Mouse (Mus musculus) lung, embryonic 16.5 days (tissue): Measurements from ENCODE around the gene Eva1b. TPM values are rescaled to one million over a fixed set of nuclear protein-coding genes. Genes with fewer than 3 reads are reported as not detected.

Experiments used
- ATAC-seq: fragments of 200-750 bp; cut with Nextera tagmentation; 2 replicates; pipeline ENCODE4 v1.8.0; 2017; ENCODE audit warnings: low read depth, mild to moderate bottlenecking, moderate library complexity
- H3K27ac ChIP-seq: fragments of 300-500 bp; sonication (generic); 2 replicates; pipeline ENCODE4 v1.5.1; 2014; ENCODE audit warnings: mild to moderate bottlenecking, control low read depth, low read length
- H3K27me3 ChIP-seq: fragments of 300-500 bp; sonication (generic); 2 replicates; pipeline ENCODE4 v1.6.1; 2014; ENCODE audit warnings: low read depth, low read length, mixed read lengths; ENCODE audit not compliant: control insufficient read depth, insufficient read depth
- H3K36me3 ChIP-seq: fragments of 300-500 bp; sonication (generic); 2 replicates; pipeline ENCODE4 v1.6.1; 2014; ENCODE audit warnings: low read length; ENCODE audit not compliant: control insufficient read depth, insufficient read depth
- H3K4me1 ChIP-seq: fragments of 300-500 bp; sonication (generic); replicated peaks from 2 replicates; pipeline ENCODE4 v1.6.1; 2014; ENCODE audit warnings: low read length, mixed read lengths; ENCODE audit not compliant: control insufficient read depth, insufficient read depth
- H3K4me2 ChIP-seq: fragments of 300-500 bp; sonication (generic); 2 replicates; pipeline ENCODE4 v1.6.1; 2014; ENCODE audit warnings: low read depth, low read length, control low read depth
- H3K4me3 ChIP-seq: fragments of 300-500 bp; sonication (generic); 2 replicates; pipeline ENCODE4 v1.5.1; 2014; ENCODE audit warnings: mild to moderate bottlenecking, low read length, control low read depth
- H3K9ac ChIP-seq: fragments of 300-500 bp; sonication (generic); 2 replicates; pipeline ENCODE4 v1.6.1; 2014; ENCODE audit warnings: low read length, control low read depth
- H3K9me3 ChIP-seq: fragments of 300-500 bp; sonication (generic); 2 replicates; pipeline ENCODE4 v1.6.1; 2016; ENCODE audit warnings: low read length; ENCODE audit not compliant: control insufficient read depth
- WGBS: fragments of 180-500 bp; shearing (Covaris S2); extraction: QIAGEN DNeasy Blood & Tissue Kit; methylation state at CpG from one replicate; pipeline ENCODE4 v1.1.7; 2014; 5-methylcytosine and 5-hydroxymethylcytosine counted together
- polyA plus RNA-seq: library from polyadenylated mRNA; unstranded; fragments of >200 nt; fragmentation: Nextera tagmentation; extraction: Ambion mirVana; gene quantifications from 2 replicates; pipeline ENCODE4 v1.2.1, GENCODE M21; 2015

The Eva1b gene
- polyA plus RNA-seq, 1 experiment from 2014 or later = 98.0 TPM

GRCm38 (mm10) chr4:126108061-126108740 lies 39.3 kb upstream of the Eva1b start:
- H3K4me1 ChIP-seq = peaks cover 60% of the 10 kb centered on the region
- H3K27me3 ChIP-seq = no peaks in the 10 kb centered on the region
- no peaks in the 10 kb centered on the region for H3K9me3 ChIP-seq
- 0 out of 2 replicates have a peak overlapping the region, but pooled peaks have one; percentile 9 for H3K27ac ChIP-seq
- WGBS = 65% methylated on average over 8 of the region's 8 CpGs
- no peak overlapping the region for H3K4me3 ChIP-seq
- no peak overlapping the region for H3K4me2 ChIP-seq
- no peaks in the 10 kb centered on the region for H3K36me3 ChIP-seq
- H3K9ac ChIP-seq = 0 out of 2 replicates have a peak overlapping the region, but pooled peaks have one; percentile 13
- no peak for ATAC-seq

GRCm38 (mm10) chr4:126109613-126110373 lies 37.8 kb upstream of the Eva1b start:
- Histone ChIP-seq H3K36me3 (no peaks in the 10 kb centered on the region), H3K4me1 (peaks cover 62% of the 10 kb centered on the region), H3K27ac (peak overlapping the region; percentile 93), H3K9me3 (no peaks in the 10 kb centered on the region), H3K4me3 (no peak overlapping the region), H3K4me2 (peak overlapping the region; percentile 45), H3K27me3 (no peaks in the 10 kb centered on the region), H3K9ac (peak overlapping the region; percentile 55; the same call in 1 of the 2 replicates)
- no peak for ATAC-seq
- WGBS = 54% methylated on average over 10 of the region's 10 CpGs

GRCm38 (mm10) chr4:126110374-126111152 lies 37.0 kb upstream of the Eva1b start:
- peak; percentile 88 for ATAC-seq
- 2% methylated on average over 12 of the region's 12 CpGs for whole genome bisulfite sequencing
- peak overlapping the region; percentile 55 for H3K9ac ChIP-seq
- peaks cover 58% of the 10 kb centered on the region for H3K4me1 ChIP-seq
- H3K4me2 ChIP-seq = peak overlapping the region; percentile 45
- peak overlapping the region; percentile 93 for H3K27ac ChIP-seq
- no peaks in the 10 kb centered on the region for H3K9me3 ChIP-seq
- no peaks in the 10 kb centered on the region for H3K36me3 ChIP-seq
- H3K4me3 ChIP-seq = peak overlapping the region; percentile 8
- no peaks in the 10 kb centered on the region for H3K27me3 ChIP-seq

- H3K9me3 ChIP-seq = no peaks in the 10 kb centered on the region
- no peaks in the 10 kb centered on the region for H3K36me3 ChIP-seq
- H3K4me1 ChIP-seq = peaks cover 58% of the 10 kb centered on the region
- H3K27ac ChIP-seq = peak overlapping the region; percentile 93
- H3K4me3 ChIP-seq = peak overlapping the region; percentile 8
- WGBS = 15% methylated on average over 7 of the region's 7 CpGs
- H3K27me3 ChIP-seq = no peaks in the 10 kb centered on the region
- peak overlapping the region; percentile 45 for H3K4me2 ChIP-seq
- peak overlapping the region; percentile 55 for H3K9ac ChIP-seq
- peak; percentile 10 for ATAC-seq
Measured at GRCm38 (mm10) chr4:126111153-126111549, 36.4 kb upstream of the Eva1b start.

- no peak overlapping the region for H3K4me3 ChIP-seq
- no peak overlapping the region for H3K4me2 ChIP-seq
- no peak overlapping the region for H3K9ac ChIP-seq
- no peaks in the 10 kb centered on the region for H3K27me3 ChIP-seq
- H3K27ac ChIP-seq = no peak overlapping the region
- no peak for ATAC-seq
- WGBS = 69% methylated on average over 4 of the region's 4 CpGs
- H3K9me3 ChIP-seq = no peaks in the 10 kb centered on the region
- H3K4me1 ChIP-seq = peaks cover 62% of the 10 kb centered on the region
- no peaks in the 10 kb centered on the region for H3K36me3 ChIP-seq
Measured at GRCm38 (mm10) chr4:126113243-126113642, 34.3 kb upstream of the Eva1b start.

GRCm38 (mm10) chr4:126113943-126114342 lies 33.6 kb upstream of the Eva1b start:
- peaks cover 58% of the 10 kb centered on the region for H3K4me1 ChIP-seq
- H3K36me3 ChIP-seq = no peaks in the 10 kb centered on the region
- H3K27me3 ChIP-seq = no peaks in the 10 kb centered on the region
- WGBS = 10% methylated on average over 6 of the region's 6 CpGs
- H3K9ac ChIP-seq = no peak overlapping the region
- no peak for ATAC-seq
- H3K4me3 ChIP-seq = no peak overlapping the region
- H3K27ac ChIP-seq = no peak overlapping the region
- H3K4me2 ChIP-seq = no peak overlapping the region
- no peaks in the 10 kb centered on the region for H3K9me3 ChIP-seq

- Histone ChIP-seq H3K4me2 (no peak overlapping the region), H3K27me3 (no peaks in the 10 kb centered on the region), H3K36me3 (no peaks in the 10 kb centered on the region), H3K9ac (no peak overlapping the region), H3K9me3 (no peaks in the 10 kb centered on the region), H3K4me1 (peaks cover 44% of the 10 kb centered on the region), H3K4me3 (no peak overlapping the region), H3K27ac (no peak overlapping the region; the same call in 1 of the 2 replicates)
- no peak for ATAC-seq
- WGBS = 76% methylated on average over 9 of the region's 9 CpGs
Measured at GRCm38 (mm10) chr4:126115411-126115810, 32.1 kb upstream of the Eva1b start.

- no peak; the same call in 1 of the 2 replicates for ATAC-seq
- H3K9ac ChIP-seq = no peak overlapping the region
- H3K27me3 ChIP-seq = no peaks in the 10 kb centered on the region
- no peak overlapping the region for H3K4me3 ChIP-seq
- peaks cover 5% of the 10 kb centered on the region for H3K36me3 ChIP-seq
- peaks cover 38% of the 10 kb centered on the region for H3K4me1 ChIP-seq
- WGBS = 52% methylated on average over 6 of the region's 6 CpGs
- H3K9me3 ChIP-seq = no peaks in the 10 kb centered on the region
- no peak overlapping the region for H3K4me2 ChIP-seq
- H3K27ac ChIP-seq = peak overlapping the region; percentile 3; the same call in 1 of the 2 replicates
Measured at GRCm38 (mm10) chr4:126115871-126116521, 31.5 kb upstream of the Eva1b start.
